Mouse (Mus musculus): Measurements from ENCODE around the gene Rpl10a. TPM values are rescaled to one million over a fixed set of nuclear protein-coding genes. Genes with fewer than 3 reads are reported as not detected.

The Rpl10a gene
- polyA plus RNA-seq, 1 experiment from 2014 or later = 401 TPM

Other genes starting within 250 kb of the Rpl10a start
- gene Tcp11, start 247.8 kb upstream of the Rpl10a start, polyA plus RNA-seq (2014; fragmentation: Nextera tagmentation; extraction: Ambion mirVana) = 0.88 and 1.1 TPM in 2 replicates
- 7.3 and 8.0 TPM in 2 replicates for gene Scube3, start 186.3 kb upstream of the Rpl10a start, polyA plus RNA-seq (2014; fragmentation: Nextera tagmentation; extraction: Ambion mirVana)
- gene Zfp523, start 151.3 kb upstream of the Rpl10a start, polyA plus RNA-seq (2014; fragmentation: Nextera tagmentation; extraction: Ambion mirVana) = 41.8 and 51.9 TPM in 2 replicates
- 3.2 and 3.5 TPM in 2 replicates for gene Def6, start 120.7 kb upstream of the Rpl10a start, polyA plus RNA-seq (2014; fragmentation: Nextera tagmentation; extraction: Ambion mirVana)
- 1.2 and 1.5 TPM in 2 replicates for gene Ppard, start 95.8 kb upstream of the Rpl10a start, polyA plus RNA-seq (2014; fragmentation: Nextera tagmentation; extraction: Ambion mirVana)
- 19.5 and 24.3 TPM in 2 replicates for gene Fance, start 15.0 kb upstream of the Rpl10a start, polyA plus RNA-seq (2014; fragmentation: Nextera tagmentation; extraction: Ambion mirVana)
- gene Tead3, start 22.3 kb downstream of the Rpl10a start, polyA plus RNA-seq (2014; fragmentation: Nextera tagmentation; extraction: Ambion mirVana) = 0.78 and 1.7 TPM in 2 replicates
- gene Tulp1, start 36.8 kb downstream of the Rpl10a start, polyA plus RNA-seq (2014; fragmentation: Nextera tagmentation; extraction: Ambion mirVana) = 1.4 and 1.5 TPM in 2 replicates
- gene Fkbp5, start 189.1 kb downstream of the Rpl10a start, polyA plus RNA-seq (2014; fragmentation: Nextera tagmentation; extraction: Ambion mirVana) = 11.6 and 22.2 TPM in 2 replicates
- gene Armc12, start 202.3 kb downstream of the Rpl10a start, polyA plus RNA-seq (2014; fragmentation: Nextera tagmentation; extraction: Ambion mirVana) = not detected in 2 replicates
- not detected in 2 replicates for gene Clpsl2, start 220.9 kb downstream of the Rpl10a start, polyA plus RNA-seq (2014; fragmentation: Nextera tagmentation; extraction: Ambion mirVana)
- gene Clps, start 232.3 kb downstream of the Rpl10a start, polyA plus RNA-seq (2014; fragmentation: Nextera tagmentation; extraction: Ambion mirVana) = not detected in 2 replicates
- 7.1 and 11.0 TPM in 2 replicates for gene Lhfpl5, start 247.2 kb downstream of the Rpl10a start, polyA plus RNA-seq (2014; fragmentation: Nextera tagmentation; extraction: Ambion mirVana)